Mouse (Mus musculus) embryonic stem cell, embryonic (primary cell): ENCODE measurements around the gene Ehmt2.

ENCODE experiments used
- CTCF ChIA-PET, 4 experiments: fragments of 300-600 bp in 2 of 4; fragments of 350-600 bp in 2 of 4; sonication (Branson Sonifier 250); formaldehyde crosslinking; loops; one replicate each; lab custom pipeline; 2022; ENCODE audit warnings: inconsistent platforms in 2 of 4; lab: Charles Lee
- POLR2A ChIA-PET, 4 experiments: fragments of 300-600 bp in 2 of 4; fragments of 350-600 bp in 2 of 4; sonication (Branson Sonifier 250); formaldehyde crosslinking; loops; one replicate each; lab custom pipeline; 2022; ENCODE audit warnings: antibody characterized with exemption in 4 of 4, inconsistent platforms in 1 of 4; lab: Charles Lee

Ehmt2 gene

DNA sequence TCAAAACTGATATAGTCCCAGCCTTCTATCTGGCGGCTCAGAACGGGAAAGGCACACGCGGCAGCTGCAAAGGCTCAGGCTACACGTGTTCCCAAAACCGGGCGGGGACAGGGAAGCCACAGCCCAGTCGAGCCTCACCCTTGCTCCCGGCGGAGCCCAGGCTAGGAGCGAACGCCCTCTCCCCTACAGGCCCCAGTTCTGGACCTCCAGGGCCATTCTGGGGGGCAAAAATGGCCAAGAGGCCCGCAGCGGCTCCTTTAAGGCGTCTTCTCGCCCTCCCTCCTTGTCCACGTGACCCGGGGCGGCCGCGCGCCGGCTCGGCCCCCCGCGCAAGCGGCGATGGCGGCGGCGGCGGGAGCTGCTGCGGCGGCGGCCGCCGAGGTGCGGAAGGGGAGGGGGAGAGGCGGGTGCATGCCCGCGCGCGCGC lies at the start of gene Ehmt2, which contains the start of gene C2:
Ehmt2 (plus strand) TSS at position 310 of the 427 bp plus-strand sequence.
C2 (minus strand) TSS at position 106 of the 427 bp plus-strand sequence.
- POLR2A ChIA-PET = interaction anchor here (0.5 to 8.4 kb wide), 26 partner anchors 7 to 778 kb away, joined by 3 to 93 read pairs (median 4); partner anchors contain the start of genes Gm20547 (in 2 of the 4), Neu1 (in 1 of the 4), Prrc2a (in 1 of the 4) and Skiv2l (in 1 of the 4)
- CTCF ChIA-PET = interaction anchor here in 2 of 4 experiments (0.5 to 2.3 kb wide), 9 partner anchors 9 to 190 kb away, joined by 3 to 10 read pairs (median 4); partner anchors contain the start of gene Neu1 (in 1 of the 2)

DNA sequence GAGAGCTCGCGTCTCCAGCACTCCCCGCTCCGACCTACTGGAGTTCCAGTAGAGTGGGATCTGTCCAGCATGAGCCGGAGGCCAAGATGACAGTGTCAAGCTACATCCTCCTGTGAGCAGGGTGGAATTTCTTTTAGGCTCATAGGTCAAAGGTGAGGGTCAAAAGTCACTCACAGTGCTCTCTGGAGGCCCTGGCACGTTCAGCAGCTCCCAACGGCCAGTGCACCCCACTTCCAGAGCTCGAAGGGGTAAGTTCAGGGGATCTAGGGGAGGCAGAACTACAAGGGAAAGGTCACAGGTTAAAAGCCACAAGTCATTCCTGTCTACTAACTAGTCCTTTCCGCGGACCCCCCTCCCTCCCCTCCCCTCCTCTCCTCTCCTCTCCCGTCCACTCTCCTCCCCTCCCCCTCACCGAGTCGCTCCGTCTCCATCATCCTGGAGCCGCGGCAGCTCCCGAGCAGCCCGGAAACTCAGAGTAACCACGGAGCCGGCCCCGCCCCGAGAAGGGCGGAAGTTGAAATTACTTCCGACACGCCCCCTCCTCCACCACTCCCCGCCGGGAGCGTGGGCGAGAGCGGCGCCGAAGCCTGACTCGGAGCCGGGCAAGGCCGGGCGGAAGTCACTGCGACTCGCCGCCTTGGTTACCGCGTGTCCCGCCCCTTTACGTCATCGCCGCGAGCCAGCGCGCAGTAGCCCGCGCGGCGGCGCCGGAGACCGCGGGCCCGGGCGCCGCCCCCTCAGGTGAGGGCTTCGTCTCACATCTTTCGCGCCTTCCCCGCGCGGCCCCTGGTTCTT lies 48.4 kb upstream of the Ehmt2 start, which contains the start of the genes Skiv2l and Nelfe:
Skiv2l (minus strand) TSS at position 489 of the 795 bp plus-strand sequence.
Nelfe (plus strand) TSS at position 670 of the 795 bp plus-strand sequence.
- ChIA-PET CTCF (interaction anchor here in 3 of 4 experiments (0.6 to 1.4 kb wide), 5 partner anchors 12 to 231 kb away, joined by 3 to 6 read pairs (median 4); partner anchors contain the start of genes Dxo (in 1 of the 3) and Stk19 (in 1 of the 3)), POLR2A (interaction anchor here in 3 of 4 experiments (0.6 to 4.1 kb wide), 32 partner anchors 9 to 948 kb away, joined by 3 to 31 read pairs (median 4); partner anchors contain the start of genes Dxo (in 3 of the 3), Stk19 (in 3 of the 3), Agpat1 (in 2 of the 3) and Atf6b (in 1 of the 3))

DNA sequence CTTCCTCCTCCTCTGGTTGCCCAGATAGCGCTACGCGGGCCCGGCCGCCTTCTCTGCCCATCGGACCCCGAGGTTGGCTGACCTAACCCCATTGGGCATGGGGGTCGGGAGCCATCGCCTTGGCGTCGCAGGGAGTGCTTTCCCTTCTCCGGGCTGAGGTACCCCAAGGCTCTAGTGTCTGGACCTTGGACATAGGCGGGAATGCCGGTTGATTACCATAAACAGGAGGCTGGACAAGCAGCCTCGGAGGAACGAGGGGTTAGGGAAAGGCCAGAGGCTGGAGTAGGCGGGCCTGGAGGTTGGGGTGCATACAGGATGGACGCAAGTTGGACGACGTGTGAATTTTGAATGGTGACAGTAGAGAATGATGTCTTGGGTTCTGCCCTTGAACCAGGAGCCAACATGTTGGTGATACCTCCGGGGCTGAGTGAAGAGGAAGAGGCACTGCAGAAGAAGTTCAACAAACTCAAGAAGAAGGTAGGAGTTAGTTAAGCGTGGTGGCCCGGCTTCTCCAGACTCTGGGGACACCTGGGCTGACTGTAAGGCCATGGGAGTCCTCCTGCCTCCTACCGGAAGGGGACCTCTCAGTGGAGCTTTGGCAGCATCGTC lies 47.6 kb upstream of the Ehmt2 start:
- CTCF ChIA-PET = interaction anchor here in 3 of 4 experiments (0.6 to 1.2 kb wide), 4 partner anchors 13 to 231 kb away, joined by 3 to 6 read pairs (median 4); partner anchors contain the start of genes Dxo (in 1 of the 3) and Stk19 (in 1 of the 3)
- POLR2A ChIA-PET = interaction anchor here in 3 of 4 experiments (0.9 to 4.1 kb wide), 6 partner anchors 12 to 271 kb away, joined by 3 to 31 read pairs (median 6); partner anchors contain the start of genes Dxo (in 3 of the 3), Stk19 (in 3 of the 3) and Csnk2b (in 1 of the 3)

- CTCF ChIA-PET = interaction anchor here in 2 of 4 experiments (0.7 to 1.1 kb wide), 2 partner anchors 9 to 10 kb away, joined by 3 to 4 read pairs; no protein-coding TSS in a partner anchor
- POLR2A ChIA-PET = interaction anchor here in 3 of 4 experiments (0.6 to 2.8 kb wide), 6 partner anchors 10 to 96 kb away, joined by 3 to 11 read pairs (median 3); no protein-coding TSS in a partner anchor
These were observed 44.8 kb upstream of the Ehmt2 start for GRCm38 (mm10) chr17:34853511-34853910.

DNA sequence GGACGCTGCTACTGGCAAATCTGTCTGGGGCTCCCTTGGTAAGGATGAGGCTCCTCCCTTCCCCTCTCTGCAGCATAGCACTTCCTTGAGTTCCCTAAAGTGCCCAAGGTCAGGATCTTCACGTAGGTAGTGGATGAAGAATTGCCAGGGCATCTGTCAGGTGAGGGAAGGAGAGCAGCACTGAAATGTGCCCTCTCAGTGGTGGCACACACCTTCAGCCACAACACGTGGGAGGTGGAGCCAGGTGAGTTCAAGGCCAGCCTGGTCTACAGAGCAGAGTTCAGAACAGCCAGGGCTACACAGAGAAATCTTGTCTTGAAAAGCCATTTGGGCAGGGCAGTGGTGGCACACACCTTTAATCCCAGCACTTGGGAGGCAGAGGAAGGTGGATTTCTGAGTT lies 43.5 kb upstream of the Ehmt2 start:
- CTCF ChIA-PET = interaction anchor here in 3 of 4 experiments (1.1 to 2.3 kb wide), 6 partner anchors 9 to 94 kb away, joined by 3 to 18 read pairs (median 4); partner anchors contain the start of gene Gm20547 (in 1 of the 3)
- POLR2A ChIA-PET = interaction anchor here in 3 of 4 experiments (0.7 to 3.2 kb wide), 8 partner anchors 10 to 126 kb away, joined by 3 to 29 read pairs (median 4); partner anchors contain the start of gene Lsm2 (in 1 of the 3)

DNA sequence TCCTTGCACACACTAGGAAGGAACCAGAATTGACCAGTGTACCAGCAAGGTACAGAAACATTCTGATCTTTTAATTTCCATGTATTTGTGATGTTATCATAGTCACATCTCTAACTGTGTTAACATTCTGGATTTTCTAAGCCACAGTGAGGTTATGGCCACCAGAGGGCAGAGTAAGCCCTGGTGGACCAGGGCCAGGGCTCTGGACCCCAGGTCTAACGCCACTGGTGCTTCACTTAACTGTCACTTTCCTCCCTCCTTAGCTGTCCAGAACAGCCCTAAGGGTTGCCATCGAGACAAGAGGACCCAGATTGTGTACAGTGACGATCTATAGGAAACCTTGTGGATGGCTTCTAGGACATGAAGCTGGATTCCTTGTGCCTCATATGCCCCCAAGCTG lies 42.4 kb upstream of the Ehmt2 start:
- POLR2A ChIA-PET = interaction anchor here (0.5 to 3.2 kb wide), 19 partner anchors 12 to 395 kb away, joined by 3 to 29 read pairs (median 3); partner anchors contain the start of genes Atf6b (in 1 of the 4), Gm20547 (in 1 of the 4) and Lsm2 (in 1 of the 4)
- CTCF ChIA-PET = interaction anchor here (0.6 to 2.3 kb wide), 35 partner anchors 10 to 864 kb away, joined by 3 to 18 read pairs (median 4); partner anchors contain the start of genes Zbtb12 (in 2 of the 4), Ddah2 (in 1 of the 4), Gm20547 (in 1 of the 4) and Neu1 (in 1 of the 4)

GRCm38 (mm10) chr17:34858670-34859069 lies 39.6 kb upstream of the Ehmt2 start:
- CTCF ChIA-PET = interaction anchor here in 2 of 4 experiments (0.7 to 1.0 kb wide), 2 partner anchors 36 to 53 kb away, joined by 3 read pairs; no protein-coding TSS in a partner anchor
- POLR2A ChIA-PET = interaction anchor here in 2 of 4 experiments (0.7 to 1.0 kb wide), 2 partner anchors 9 to 52 kb away, joined by 3 to 13 read pairs; partner anchors contain the start of genes Nelfe (in 1 of the 2) and Skiv2l (in 1 of the 2)

DNA sequence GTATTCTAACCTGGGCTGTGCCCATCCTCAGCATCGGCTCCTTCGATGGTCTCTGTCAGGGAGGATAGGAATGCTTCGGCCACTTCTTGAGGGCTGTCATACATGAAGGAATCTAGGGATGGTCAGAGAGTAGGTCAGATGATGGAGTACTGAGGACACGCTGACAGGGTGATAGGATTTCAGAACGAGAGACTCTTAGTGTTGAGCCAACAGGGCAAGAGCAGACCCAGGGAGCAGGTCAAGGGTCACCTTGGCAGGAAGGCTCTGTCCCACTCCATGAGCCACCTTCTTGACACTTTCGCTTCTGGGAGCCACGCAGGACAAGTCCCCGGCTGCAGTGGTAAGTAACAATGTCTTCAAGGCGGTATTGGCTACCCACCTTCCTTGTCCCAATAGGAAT lies 37.8 kb upstream of the Ehmt2 start:
- POLR2A ChIA-PET = interaction anchor here in 3 of 4 experiments (0.5 to 1.1 kb wide), 3 partner anchors 11 to 333 kb away, joined by 3 read pairs; partner anchors contain the start of genes Ltb (in 1 of the 3) and Skiv2l (in 1 of the 3)
- CTCF ChIA-PET = interaction anchor here in 1 of 4 experiments (0.6 kb wide), 1 partner anchor 40 kb away, joined by 6 read pairs; no protein-coding TSS in a partner anchor

GRCm38 (mm10) chr17:34861704-34862415 lies 36.4 kb upstream of the Ehmt2 start:
- POLR2A ChIA-PET = interaction anchor here in 2 of 4 experiments (0.5 to 1.2 kb wide), 7 partner anchors 8 to 211 kb away, joined by 3 to 4 read pairs (median 3); partner anchors contain the start of gene Neu1 (in 1 of the 2)
- CTCF ChIA-PET = interaction anchor here in 1 of 4 experiments (0.8 kb wide), 1 partner anchor 72 kb away, joined by 3 read pairs; no protein-coding TSS in a partner anchor

DNA sequence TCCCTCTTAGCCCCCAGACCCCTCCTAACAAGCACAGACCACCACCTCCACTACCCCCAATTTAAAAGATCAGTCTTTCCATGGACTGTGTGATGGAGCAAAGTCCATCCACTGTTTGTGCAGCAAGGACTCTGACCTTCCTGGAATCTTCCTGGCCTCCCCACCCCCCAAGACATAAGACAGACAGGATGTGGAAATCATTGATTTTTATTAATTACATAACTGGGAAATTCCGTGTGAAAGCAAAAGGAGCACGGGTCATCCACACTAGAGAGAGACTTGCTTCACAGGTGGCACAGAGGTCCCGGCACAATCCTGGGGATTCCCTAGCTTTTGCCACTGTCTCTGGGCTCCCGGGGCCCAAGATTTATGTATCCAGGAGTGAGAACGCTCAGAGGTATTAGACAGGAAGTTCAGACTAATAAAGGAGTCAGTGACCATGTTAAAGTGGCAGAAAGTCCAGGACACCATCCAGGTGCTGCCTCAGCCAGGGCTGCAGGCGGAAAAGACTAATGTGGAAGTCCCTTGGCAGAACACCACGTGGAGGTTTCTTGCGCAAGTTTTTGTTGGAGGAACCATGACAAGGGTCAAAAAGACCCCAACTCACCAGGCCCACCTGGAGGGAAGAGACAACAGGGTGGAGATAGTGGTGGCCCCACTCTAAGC lies 35.7 kb upstream of the Ehmt2 start, which contains the start of gene Cfb:
Cfb (minus strand) TSS at position 103 of the 666 bp plus-strand sequence.
- POLR2A ChIA-PET = interaction anchor here in 2 of 4 experiments (0.5 to 1.2 kb wide), 6 partner anchors 7 to 163 kb away, joined by 3 to 4 read pairs (median 3); partner anchors contain the start of gene Neu1 (in 1 of the 2)

GRCm38 (mm10) chr17:34865981-34866380 lies 32.3 kb upstream of the Ehmt2 start:
- ChIA-PET CTCF (interaction anchor here (0.5 to 2.4 kb wide), 6 partner anchors 10 to 462 kb away, joined by 3 to 8 read pairs (median 6); no protein-coding TSS in a partner anchor), POLR2A (interaction anchor here in 2 of 4 experiments (0.8 to 1.5 kb wide), 3 partner anchors 14 to 28 kb away, joined by 3 to 4 read pairs (median 4); partner anchors contain the start of genes Skiv2l (in 1 of the 2) and Zbtb12 (in 1 of the 2))

More for the DNA sequence above, 35.7 kb upstream of the Ehmt2 start, which contains the start of gene Cfb:
- CTCF ChIA-PET = interaction anchor here in 1 of 4 experiments (1.2 kb wide), 1 partner anchor 8 kb away, joined by 3 read pairs; no protein-coding TSS in a partner anchor

- ChIA-PET POLR2A (interaction anchor here in 2 of 4 experiments (1.3 to 2.1 kb wide), 4 partner anchors 10 to 270 kb away, joined by 3 to 7 read pairs (median 4); partner anchors contain the start of genes Agpat1 (in 1 of the 2), Neu1 (in 1 of the 2) and Rnf5 (in 1 of the 2)), CTCF (interaction anchor here in 1 of 4 experiments (0.7 kb wide), 1 partner anchor 18 kb away, joined by 3 read pairs; no protein-coding TSS in a partner anchor)
These were observed 23.9 kb upstream of the Ehmt2 start for GRCm38 (mm10) chr17:34874321-34874720.

DNA sequence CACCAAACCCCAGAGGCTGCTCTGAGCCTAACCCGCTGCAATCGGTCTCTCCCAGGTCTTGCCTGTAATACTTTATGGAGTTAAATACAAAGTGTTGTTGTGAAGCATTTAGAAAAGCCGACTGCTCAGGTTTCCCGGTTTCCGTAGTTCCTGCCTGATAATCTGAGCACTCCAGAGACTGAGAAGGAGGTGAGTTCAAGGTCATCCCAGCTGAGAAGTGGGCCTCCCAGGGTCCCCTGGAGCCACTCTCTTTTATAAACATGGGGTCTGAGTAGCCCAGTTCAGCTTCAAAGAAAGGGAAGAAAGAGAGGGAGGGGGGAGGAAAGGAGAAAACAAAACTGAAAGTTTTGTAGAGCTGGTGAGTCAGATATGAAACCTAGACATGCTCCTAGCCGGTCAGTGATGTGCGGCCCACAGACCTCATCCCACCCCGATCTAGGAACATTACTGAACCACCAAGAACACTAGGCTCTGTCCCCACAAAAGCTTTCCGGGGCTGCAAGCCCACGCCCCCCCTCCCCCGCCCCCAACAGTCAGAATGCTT lies 18.9 kb upstream of the Ehmt2 start, which contains the start of gene Zbtb12:
Zbtb12 (plus strand) TSS at position 148 of the 544 bp plus-strand sequence.
- POLR2A ChIA-PET = interaction anchor here in 3 of 4 experiments (0.8 to 2.7 kb wide), 21 partner anchors 11 to 73 kb away, joined by 3 to 10 read pairs (median 4); partner anchors contain the start of genes C2 (in 1 of the 3), Ehmt2 (in 1 of the 3) and Neu1 (in 1 of the 3)

GRCm38 (mm10) chr17:34881166-34881565 lies 17.1 kb upstream of the Ehmt2 start:
- POLR2A ChIA-PET = interaction anchor here in 3 of 4 experiments (0.6 to 3.0 kb wide), 21 partner anchors 8 to 761 kb away, joined by 3 to 12 read pairs (median 3); partner anchors contain the start of genes C2 (in 1 of the 3), Csnk2b (in 1 of the 3), Ehmt2 (in 1 of the 3) and Neu1 (in 1 of the 3)
- CTCF ChIA-PET = interaction anchor here in 3 of 4 experiments (0.5 to 1.0 kb wide), 6 partner anchors 10 to 482 kb away, joined by 3 to 6 read pairs (median 4); partner anchors contain the start of gene BC051142 (in 1 of the 3)

More for the DNA sequence above, 18.9 kb upstream of the Ehmt2 start, which contains the start of gene Zbtb12:
- CTCF ChIA-PET = interaction anchor here (0.6 to 2.7 kb wide), 12 partner anchors 12 to 307 kb away, joined by 3 to 13 read pairs (median 4); no protein-coding TSS in a partner anchor
